Mouse (Mus musculus) MN1 (cell line): ENCODE measurements around the gene Epb41l5.

ENCODE experiments used
- DNase-seq: peaks from one replicate; pipeline ENCODE4 v3.0.0-alpha.2; 2016; ENCODE audit warnings: low spot score

Gene Epb41l5

GRCm38 (mm10) chr1:119533093-119533805 is 115.6 kb downstream of the Epb41l5 start:
- DNase-seq: no peak

GRCm38 (mm10) chr1:119532165-119532564 is 116.6 kb downstream of the Epb41l5 start:
- no peak for DNase-seq

- no peak for DNase-seq
Measured at GRCm38 (mm10) chr1:119530941-119531340, 117.9 kb downstream of the Epb41l5 start.

GRCm38 (mm10) chr1:119525689-119526591 is 122.9 kb downstream of the Epb41l5 start, which contains the start of gene Tmem185b:
Tmem185b (plus strand) TSS chr1:119526160.
- DNase-seq: peak; percentile 89

GRCm38 (mm10) chr1:119525004-119525444 is 123.8 kb downstream of the Epb41l5 start:
- DNase-seq: peak; percentile 71

GRCm38 (mm10) chr1:119523826-119524225 is 125.0 kb downstream of the Epb41l5 start:
- no peak for DNase-seq

- DNase-seq: no peak
Measured at GRCm38 (mm10) chr1:119523369-119523768, 125.4 kb downstream of the Epb41l5 start.

GRCm38 (mm10) chr1:119522726-119523125 is 126.1 kb downstream of the Epb41l5 start:
- no peak for DNase-seq

GRCm38 (mm10) chr1:119521681-119522080 is 127.1 kb downstream of the Epb41l5 start:
- DNase-seq: no peak

GRCm38 (mm10) chr1:119521029-119521428 is 127.8 kb downstream of the Epb41l5 start:
- DNase-seq: no peak

- no peak for DNase-seq
Measured at GRCm38 (mm10) chr1:119519286-119519685, 129.5 kb downstream of the Epb41l5 start.

GRCm38 (mm10) chr1:119518786-119519185 is 130.0 kb downstream of the Epb41l5 start:
- DNase-seq: no peak

- DNase-seq: no peak
Measured at GRCm38 (mm10) chr1:119518060-119518459, 130.7 kb downstream of the Epb41l5 start.

- no peak for DNase-seq
Measured at GRCm38 (mm10) chr1:119510857-119511256, 137.9 kb downstream of the Epb41l5 start.

- no peak for DNase-seq
Measured at GRCm38 (mm10) chr1:119510409-119510808, 138.4 kb downstream of the Epb41l5 start.

- peak; percentile 18 for DNase-seq
Measured at GRCm38 (mm10) chr1:119509474-119509873, 139.3 kb downstream of the Epb41l5 start.

- no peak for DNase-seq
Measured at GRCm38 (mm10) chr1:119508548-119508947, 140.3 kb downstream of the Epb41l5 start.

GRCm38 (mm10) chr1:119505951-119506350 is 142.8 kb downstream of the Epb41l5 start:
- no peak for DNase-seq

- DNase-seq: peak; percentile 97
Measured at GRCm38 (mm10) chr1:119504260-119505062, 144.3 kb downstream of the Epb41l5 start, which contains the start of gene Ralb. Ralb (minus strand) TSS chr1:119504794.

GRCm38 (mm10) chr1:119503808-119504207 is 145.0 kb downstream of the Epb41l5 start:
- peak; percentile 15 for DNase-seq

GRCm38 (mm10) chr1:119503181-119503580 is 145.6 kb downstream of the Epb41l5 start:
- no peak for DNase-seq

- DNase-seq: no peak
Measured at GRCm38 (mm10) chr1:119502729-119503128, 146.1 kb downstream of the Epb41l5 start.
